Mouse (Mus musculus): ENCODE data around the gene H2al1b. TPM values are rescaled to one million over a fixed set of nuclear protein-coding genes. Genes with fewer than 3 reads are reported as not detected.
"Not testable (repeated sequence)": the region's sequence is repeated elsewhere in the genome, so short reads cannot be mapped to it uniquely, and the experiment has no call there.

H2al1b gene
- polyA plus RNA-seq (2016; fragmentation: Nextera tagmentation; extraction: Ambion mirVana): not detected in 2 replicates

DNA sequence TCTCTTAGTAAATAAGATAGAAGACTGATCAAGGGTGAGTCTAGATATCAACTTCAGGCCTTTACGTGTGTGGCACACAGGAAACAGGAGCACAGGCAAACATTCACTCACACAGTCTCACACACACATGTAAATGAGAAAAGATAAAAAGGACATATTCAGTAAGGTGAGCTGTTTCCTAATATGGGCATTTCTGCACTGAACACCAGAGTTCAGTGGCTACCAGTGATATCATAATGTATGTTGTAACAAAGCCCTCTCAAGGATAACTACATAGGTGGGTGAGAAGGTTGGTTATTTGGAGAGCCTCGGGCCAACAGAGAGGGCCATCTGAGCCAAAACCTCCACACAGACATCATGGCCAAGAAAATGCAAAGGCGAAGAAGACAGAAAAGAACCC is at the start of gene H2al1b:
H2al1b (plus strand) TSS at position 301 of the 400 bp plus-strand sequence.
- 94% methylated on average over 1 of the region's 3 CpGs for WGBS
- not testable (repeated sequence) for H3K27me3 ChIP-seq (replicated peaks; ENCODE audit: low read depth, poor library complexity, severe bottlenecking); H3K4me1 ChIP-seq; H3K9me3 ChIP-seq; H3K36me3 ChIP-seq (replicated peaks); H3K27ac ChIP-seq (replicated peaks); H3K4me3 ChIP-seq; DNase-seq (ENCODE audit: low spot score)

GRCm38 (mm10) chrX:11254062-11254461 is 48.2 kb upstream of the H2al1b start:
- peaks cover 95% of the 10 kb centered on the region for H3K27me3 ChIP-seq (replicated peaks; ENCODE audit: low read depth, poor library complexity, severe bottlenecking)
- 61% methylated on average over 5 of the region's 5 CpGs for WGBS
- H3K27ac ChIP-seq (replicated peaks): no peak overlapping the region
- no peak overlapping the region for H3K4me3 ChIP-seq
- DNase-seq (ENCODE audit: low spot score): no peak
- no peaks in the 10 kb centered on the region for H3K36me3 ChIP-seq (replicated peaks)
- H3K4me1 ChIP-seq: peaks cover 32% of the 10 kb centered on the region
- H3K9me3 ChIP-seq: no peaks in the 10 kb centered on the region

DNA sequence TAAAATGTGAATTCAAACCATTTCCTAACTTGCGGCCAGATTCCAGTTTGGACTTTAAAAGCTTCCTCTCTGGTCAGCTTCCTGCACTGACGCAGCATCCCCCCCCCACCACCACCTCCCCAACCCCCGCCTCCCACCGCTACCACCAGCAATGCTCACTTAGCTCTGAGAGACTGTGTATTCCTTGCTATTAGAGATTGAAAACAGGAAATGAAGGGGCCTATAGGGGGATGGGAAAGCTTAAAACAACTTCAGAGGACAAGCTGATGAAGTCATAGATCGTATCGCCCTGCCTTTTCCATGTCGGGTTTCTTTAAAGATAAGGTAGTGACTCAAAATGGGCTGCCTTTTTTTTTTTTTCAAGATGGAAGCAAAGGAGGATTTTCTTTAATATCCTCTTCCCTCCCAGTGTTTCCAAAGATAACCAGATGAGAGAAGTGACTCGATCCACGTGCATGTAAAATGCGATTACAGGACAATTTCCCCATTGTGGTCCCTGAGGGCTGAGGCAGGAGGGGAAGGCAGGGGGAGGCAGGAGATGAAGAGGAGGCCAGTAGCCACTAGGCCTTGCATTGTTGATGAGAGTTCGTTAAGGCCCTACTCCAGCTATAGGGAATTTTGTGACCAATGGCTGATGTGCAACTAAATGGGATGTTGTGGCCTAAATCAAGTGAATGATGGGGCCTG is 47.6 kb upstream of the H2al1b start:
- Histone ChIP-seq H3K4me1 (peaks cover 32% of the 10 kb centered on the region), H3K36me3 (replicated peaks) (no peaks in the 10 kb centered on the region), H3K9me3 (no peaks in the 10 kb centered on the region), H3K27ac (replicated peaks) (peak overlapping the region; percentile 66), H3K4me3 (no peak overlapping the region), H3K27me3 (replicated peaks; ENCODE audit: low read depth, poor library complexity, severe bottlenecking) (peaks cover 95% of the 10 kb centered on the region)
- 44% methylated on average over 11 of the region's 11 CpGs for WGBS
- peak; percentile 42 for DNase-seq (ENCODE audit: low spot score)

- Histone ChIP-seq H3K36me3 (replicated peaks) (no peaks in the 10 kb centered on the region), H3K9me3 (no peaks in the 10 kb centered on the region), H3K4me1 (peaks cover 23% of the 10 kb centered on the region), H3K27ac (replicated peaks) (peak overlapping the region; percentile 66), H3K4me3 (no peak overlapping the region), H3K27me3 (replicated peaks; ENCODE audit: low read depth, poor library complexity, severe bottlenecking) (peaks cover 95% of the 10 kb centered on the region)
- peak; percentile 13 for DNase-seq (ENCODE audit: low spot score)
- WGBS: 50% methylated on average over 8 of the region's 8 CpGs
These were observed 46.5 kb upstream of the H2al1b start for GRCm38 (mm10) chrX:11255564-11256360.

DNA sequence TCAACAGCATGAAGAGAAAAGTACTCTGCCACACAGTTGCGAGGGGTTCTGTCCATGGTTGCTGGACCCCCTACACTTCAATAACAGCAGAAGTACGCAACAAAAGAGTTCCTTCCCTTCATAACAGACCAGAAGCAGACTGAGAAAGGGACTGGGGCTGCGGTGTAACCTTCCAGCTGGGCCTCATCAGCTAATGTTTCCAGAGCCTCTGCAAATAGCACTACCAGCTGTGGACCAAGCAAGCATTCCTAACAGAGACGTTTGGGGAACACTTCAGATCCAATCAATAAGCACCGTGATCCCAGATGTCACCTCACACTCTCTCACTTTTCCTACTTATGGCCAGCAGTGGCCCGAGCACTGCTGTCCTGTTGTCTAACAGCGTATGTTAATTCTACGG is 37.3 kb upstream of the H2al1b start:
- Histone ChIP-seq H3K27me3 (replicated peaks; ENCODE audit: low read depth, poor library complexity, severe bottlenecking) (peaks cover 94% of the 10 kb centered on the region), H3K27ac (replicated peaks) (no peak overlapping the region), H3K36me3 (replicated peaks) (no peaks in the 10 kb centered on the region), H3K9me3 (no peaks in the 10 kb centered on the region), H3K4me1 (no peaks in the 10 kb centered on the region), H3K4me3 (no peak overlapping the region)
- 74% methylated on average over 8 of the region's 8 CpGs for WGBS
- DNase-seq (ENCODE audit: low spot score): no peak

GRCm38 (mm10) chrX:11267791-11268190 is 34.4 kb upstream of the H2al1b start:
- peaks cover 94% of the 10 kb centered on the region for H3K27me3 ChIP-seq (replicated peaks; ENCODE audit: low read depth, poor library complexity, severe bottlenecking)
- H3K36me3 ChIP-seq (replicated peaks): no peaks in the 10 kb centered on the region
- WGBS: 78% methylated on average over 7 of the region's 7 CpGs
- H3K4me1 ChIP-seq: no peaks in the 10 kb centered on the region
- no peaks in the 10 kb centered on the region for H3K9me3 ChIP-seq
- DNase-seq (ENCODE audit: low spot score): no peak
- H3K4me3 ChIP-seq: no peak overlapping the region
- H3K27ac ChIP-seq (replicated peaks): no peak overlapping the region

DNA sequence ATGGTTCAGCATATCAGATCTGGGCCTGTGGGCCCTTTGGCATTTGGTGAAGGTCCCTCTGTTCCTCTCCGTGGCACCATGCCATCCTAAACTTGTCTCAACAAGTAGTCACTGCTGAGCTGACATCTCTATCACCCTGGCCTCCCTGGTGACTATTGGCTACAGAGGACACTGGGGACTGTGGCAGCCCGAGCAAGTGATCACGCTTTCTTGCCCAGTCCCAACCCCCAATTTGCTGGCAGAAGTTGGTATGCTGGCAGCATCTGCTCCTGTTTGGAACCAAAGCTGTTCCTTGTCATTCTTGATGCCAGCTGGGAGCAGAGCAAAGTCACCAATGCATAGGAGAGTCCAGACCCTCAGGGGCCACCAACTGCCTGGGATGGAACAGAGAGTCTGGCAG is 33.2 kb upstream of the H2al1b start:
- 92% methylated on average over 3 of the region's 3 CpGs for WGBS
- no peak overlapping the region for H3K4me3 ChIP-seq
- peaks cover 97% of the 10 kb centered on the region for H3K27me3 ChIP-seq (replicated peaks; ENCODE audit: low read depth, poor library complexity, severe bottlenecking)
- no peaks in the 10 kb centered on the region for H3K9me3 ChIP-seq
- no peak for DNase-seq (ENCODE audit: low spot score)
- H3K36me3 ChIP-seq (replicated peaks): no peaks in the 10 kb centered on the region
- no peak overlapping the region for H3K27ac ChIP-seq (replicated peaks)
- H3K4me1 ChIP-seq: no peaks in the 10 kb centered on the region

GRCm38 (mm10) chrX:11273190-11273589 is 29.0 kb upstream of the H2al1b start:
- WGBS: 83% methylated on average over 3 of the region's 3 CpGs
- Histone ChIP-seq H3K27ac (replicated peaks) (no peak overlapping the region), H3K4me1 (no peaks in the 10 kb centered on the region), H3K4me3 (no peak overlapping the region), H3K36me3 (replicated peaks) (no peaks in the 10 kb centered on the region), H3K9me3 (no peaks in the 10 kb centered on the region), H3K27me3 (replicated peaks; ENCODE audit: low read depth, poor library complexity, severe bottlenecking) (peaks cover 85% of the 10 kb centered on the region)
- DNase-seq (ENCODE audit: low spot score): no peak

- Histone ChIP-seq H3K36me3 (replicated peaks) (no peaks in the 10 kb centered on the region), H3K4me1 (no peaks in the 10 kb centered on the region), H3K9me3 (no peaks in the 10 kb centered on the region), H3K27me3 (replicated peaks; ENCODE audit: low read depth, poor library complexity, severe bottlenecking) (peaks cover 59% of the 10 kb centered on the region), H3K27ac (replicated peaks) (no peak overlapping the region), H3K4me3 (no peak overlapping the region)
- DNase-seq (ENCODE audit: low spot score): no peak
- 85% methylated on average over 6 of the region's 6 CpGs for WGBS
These were observed 25.1 kb upstream of the H2al1b start for GRCm38 (mm10) chrX:11277083-11277482.

- H3K9me3 ChIP-seq: no peaks in the 10 kb centered on the region
- DNase-seq (ENCODE audit: low spot score): no peak
- H3K36me3 ChIP-seq (replicated peaks): no peaks in the 10 kb centered on the region
- 74% methylated on average over 2 of the region's 2 CpGs for WGBS
- no peaks in the 10 kb centered on the region for H3K4me1 ChIP-seq
- peaks cover 38% of the 10 kb centered on the region for H3K27me3 ChIP-seq (replicated peaks; ENCODE audit: low read depth, poor library complexity, severe bottlenecking)
- H3K27ac ChIP-seq (replicated peaks): no peak overlapping the region
- no peak overlapping the region for H3K4me3 ChIP-seq
These were observed 21.5 kb upstream of the H2al1b start for GRCm38 (mm10) chrX:11280741-11281140.

DNA sequence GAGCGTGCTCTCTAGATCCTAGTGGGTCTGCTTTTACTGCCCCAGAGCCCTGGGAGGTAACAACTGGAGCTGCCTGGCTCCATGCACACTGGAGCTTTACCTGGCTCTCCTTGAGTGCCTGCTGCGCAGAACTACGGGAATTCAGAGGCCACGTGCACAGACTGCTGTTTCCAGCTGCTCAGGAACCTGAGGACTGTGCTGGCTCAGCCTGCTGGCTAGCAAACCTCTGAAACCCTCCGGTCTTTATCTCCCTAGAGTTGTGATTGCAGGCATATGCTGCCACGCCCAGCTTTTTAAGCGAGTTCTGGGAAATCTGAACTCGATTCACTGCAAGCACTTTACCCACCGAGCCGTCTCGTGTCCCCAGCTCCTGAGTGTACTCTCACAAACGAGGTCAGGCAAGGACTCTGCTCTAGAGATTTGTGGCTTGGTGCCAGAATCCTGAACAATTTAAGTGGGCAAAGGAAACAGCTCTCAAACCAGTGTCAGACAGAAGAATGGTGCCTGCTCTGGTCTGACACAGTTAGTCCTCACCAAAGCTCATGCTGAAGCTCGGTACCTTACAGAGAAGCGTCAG is 13.8 kb upstream of the H2al1b start:
- peaks cover 66% of the 10 kb centered on the region for H3K27me3 ChIP-seq (replicated peaks; ENCODE audit: low read depth, poor library complexity, severe bottlenecking)
- 81% methylated on average over 14 of the region's 14 CpGs for WGBS

GRCm38 (mm10) chrX:11289244-11289643 is 13.0 kb upstream of the H2al1b start:
- no peaks in the 10 kb centered on the region for H3K36me3 ChIP-seq (replicated peaks)
- H3K4me3 ChIP-seq: no peak overlapping the region
- no peaks in the 10 kb centered on the region for H3K9me3 ChIP-seq
- no peak overlapping the region for H3K27ac ChIP-seq (replicated peaks)
- 53% methylated on average over 4 of the region's 4 CpGs for WGBS
- no peak for DNase-seq (ENCODE audit: low spot score)
- peaks cover 72% of the 10 kb centered on the region for H3K27me3 ChIP-seq (replicated peaks; ENCODE audit: low read depth, poor library complexity, severe bottlenecking)
- H3K4me1 ChIP-seq: no peaks in the 10 kb centered on the region

More for the DNA sequence above, 13.8 kb upstream of the H2al1b start:
- H3K4me3 ChIP-seq: no peak overlapping the region
- no peak overlapping the region for H3K27ac ChIP-seq (replicated peaks)
- no peak for DNase-seq (ENCODE audit: low spot score)
- H3K9me3 ChIP-seq: no peaks in the 10 kb centered on the region
- no peaks in the 10 kb centered on the region for H3K4me1 ChIP-seq
- no peaks in the 10 kb centered on the region for H3K36me3 ChIP-seq (replicated peaks)

- not testable (repeated sequence) for H3K9me3 ChIP-seq; H3K4me1 ChIP-seq; DNase-seq (ENCODE audit: low spot score); H3K27ac ChIP-seq (replicated peaks); H3K4me3 ChIP-seq; H3K36me3 ChIP-seq (replicated peaks)
- no CpG with 5 or more reads among the region's 3 CpGs for WGBS
- peaks cover 14% of the 10 kb centered on the region for H3K27me3 ChIP-seq (replicated peaks; ENCODE audit: low read depth, poor library complexity, severe bottlenecking)
These were observed 3.3 kb upstream of the H2al1b start, which contains the start of gene H2al1a for GRCm38 (mm10) chrX:11298957-11299356. Gene H2al1a, plus strand, starts transcription at chrX:11299257.

Data from embryonic facial prominence, embryonic 10.5 days (tissue).